12 mouse cellular contexts compared by ENCODE assay signal in the genomic region with DNA sequence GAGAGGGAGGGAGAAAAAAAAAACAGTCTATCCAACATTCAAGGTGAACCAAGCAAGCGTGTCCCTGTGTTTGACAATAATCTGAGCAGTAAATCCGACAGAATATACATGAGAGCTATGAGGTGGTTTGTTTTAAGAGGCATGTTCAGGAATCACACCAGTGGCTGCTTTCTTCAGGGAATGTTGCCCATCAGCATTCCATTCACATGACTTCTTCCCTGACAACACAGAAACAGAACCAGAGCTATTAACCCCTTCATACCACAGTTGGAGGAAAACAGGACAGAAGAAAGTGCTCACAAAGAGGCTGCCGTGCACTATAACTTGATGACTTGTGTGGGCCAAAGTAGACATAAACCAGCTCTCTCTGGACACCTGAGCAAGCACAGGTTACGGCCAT. TPM values are rescaled to one million over a fixed set of nuclear protein-coding genes. Genes with fewer than 3 reads are reported as not detected.
DNase-seq lines count a peak whose midpoint lies in the region; ATAC-seq lines count a peak whose summit lies in the region.
"Had no signal": no experiment of that assay in that cellular context is flagged by ENCODE, and none has a peak within 500 bp of the region (broad histone marks: within the 10 kb centered on the region; RNA-seq: fewer than 3 reads in every experiment).

No protein-coding gene starts in this region.

- no peak overlapping the region for H3K27ac ChIP-seq in kidney, embryonic 14.5 days (ENCODE audit: low read depth, low read length)
- H3K27ac ChIP-seq in intestine, embryonic 15.5 days = no peak overlapping the region
- H3K27ac ChIP-seq in hindbrain, embryonic 11.5 days (ENCODE audit: low read depth, low read length) = no peak overlapping the region

- no peaks in the 10 kb centered on the region for H3K9me3 ChIP-seq in kidney, embryonic 14.5 days (ENCODE audit: control insufficient read depth, low read length)
- no peaks in the 10 kb centered on the region for H3K9me3 ChIP-seq in intestine, embryonic 15.5 days
- H3K9me3 ChIP-seq in hindbrain, embryonic 11.5 days (ENCODE audit: control insufficient read depth, low read length) = no peaks in the 10 kb centered on the region
- H3K9me3 ChIP-seq: G1E had no signal

- intact Hi-C loops in gastrocnemius, postnatal 36 days (cut with DNase I) = no loop called here

- H3K4me1 ChIP-seq in kidney, embryonic 14.5 days (ENCODE audit: control insufficient read depth, insufficient read depth, low read length) = no peaks in the 10 kb centered on the region
- H3K4me1 ChIP-seq in intestine, embryonic 15.5 days (replicated peaks) = peaks cover 5% of the 10 kb centered on the region; the same call in 1 of the 2 replicates
- H3K4me1 ChIP-seq in hindbrain, embryonic 11.5 days (replicated peaks; ENCODE audit: control insufficient read depth, insufficient read depth, low read length) = no peaks in the 10 kb centered on the region

- H3K4me3 ChIP-seq in kidney, embryonic 14.5 days (ENCODE audit: low read length) = no peak overlapping the region
- no peak overlapping the region for H3K4me3 ChIP-seq in intestine, embryonic 15.5 days (replicated peaks)
- H3K4me3 ChIP-seq in hindbrain, embryonic 11.5 days (ENCODE audit: low read depth, low read length) = no peak overlapping the region

- H3K27me3 ChIP-seq in kidney, embryonic 14.5 days (ENCODE audit: control insufficient read depth, insufficient read depth, low read length) = no peaks in the 10 kb centered on the region
- H3K27me3 ChIP-seq in intestine, embryonic 15.5 days (replicated peaks) = no peaks in the 10 kb centered on the region
- H3K27me3 ChIP-seq in hindbrain, embryonic 11.5 days (ENCODE audit: control insufficient read depth, insufficient read depth, low read length) = no peaks in the 10 kb centered on the region

- no peak for ATAC-seq in kidney, embryonic 14.5 days (ENCODE audit: low FRiP score, low TSS enrichment)
- peak; percentile 55 for ATAC-seq in intestine, embryonic 15.5 days
- no peak for ATAC-seq in hindbrain, embryonic 11.5 days (ENCODE audit: low FRiP score)
- ATAC-seq: hindbrain, embryonic 16.5 days had no signal

- no peak overlapping the region for H3K9ac ChIP-seq in kidney, embryonic 14.5 days (ENCODE audit: low read depth, low read length)
- no peak overlapping the region for H3K9ac ChIP-seq in intestine, embryonic 15.5 days
- H3K9ac ChIP-seq in hindbrain, embryonic 11.5 days (ENCODE audit: low read depth, low read length) = no peak overlapping the region

- no peaks in the 10 kb centered on the region for H3K36me3 ChIP-seq in kidney, embryonic 14.5 days (ENCODE audit: control insufficient read depth, insufficient read depth, low read length)
- H3K36me3 ChIP-seq in intestine, embryonic 15.5 days = no peaks in the 10 kb centered on the region
- no peaks in the 10 kb centered on the region for H3K36me3 ChIP-seq in hindbrain, embryonic 11.5 days (ENCODE audit: control insufficient read depth, insufficient read depth, low read length)
- H3K36me3 ChIP-seq: G1E had no signal

- whole genome bisulfite sequencing in kidney, embryonic 14.5 days = 53% methylated on average over 4 of the region's 4 CpGs
- 29% methylated on average over 4 of the region's 4 CpGs for WGBS in intestine, embryonic 15.5 days
- WGBS in hindbrain, embryonic 11.5 days = 84% methylated on average over 4 of the region's 4 CpGs

- peak; percentile 27 for DNase-seq in embryo, embryonic 10 days (ENCODE audit: low spot score)
- DNase-seq in embryo, embryonic 11 days = no peak
- DNase-seq in kidney, adult 9 months = peak; percentile 36
- DNase-seq in lung, postnatal 25 days (ENCODE audit: low spot score) = peak; percentile 57
- no peak for DNase-seq in gastrocnemius, postnatal 36 days
- no peak for DNase-seq in hindbrain, embryonic 11.5 days (ENCODE audit: low spot score)
- DNase-seq: adrenal gland, adult 8-10 months; cerebellum, postnatal 36 days had no signal

- no peak overlapping the region for H3K4me2 ChIP-seq in kidney, embryonic 14.5 days (replicated peaks; ENCODE audit: low read depth, low read length)
- H3K4me2 ChIP-seq in intestine, embryonic 15.5 days (replicated peaks) = no peak overlapping the region
- no peak overlapping the region for H3K4me2 ChIP-seq in hindbrain, embryonic 11.5 days (replicated peaks; ENCODE audit: low read depth, low read length)

RNA-seq across cellular contexts. Expression of a gene that starts 16.5 kb away (rescaled TPM):
- polyA plus RNA-seq in kidney, embryonic 14.5 days (2014; fragmentation: Nextera tagmentation; extraction: Ambion mirVana) = 26.0 and 35.7 TPM in 2 replicates
- polyA plus RNA-seq in intestine, embryonic 15.5 days (2015; fragmentation: Nextera tagmentation; extraction: Ambion mirVana) = 24.4 and 29.7 TPM in 2 replicates
- total RNA-seq in gastrocnemius, postnatal 36 days (2021) = 10 to 100 TPM in 1 of 2 experiments, 1 to 10 TPM in 1; 7.7 to 10.6 TPM
- 33.5 and 34.2 TPM in 2 replicates for polyA plus RNA-seq in hindbrain, embryonic 11.5 days (2014; fragmentation: Nextera tagmentation; extraction: Ambion mirVana)

RNA-seq across cellular contexts. Expression of a gene that starts 37.1 kb away (rescaled TPM):
- 1.1 and 2.1 TPM in 2 replicates for polyA plus RNA-seq in kidney, embryonic 14.5 days (2014; fragmentation: Nextera tagmentation; extraction: Ambion mirVana)
- polyA plus RNA-seq in intestine, embryonic 15.5 days (2015; fragmentation: Nextera tagmentation; extraction: Ambion mirVana) = 3.6 and 3.9 TPM in 2 replicates
- total RNA-seq in gastrocnemius, postnatal 36 days (2021) = 1 to 10 TPM in 1 of 2 experiments, under 1 TPM in 1; 0.42 to 1.6 TPM
- polyA plus RNA-seq in hindbrain, embryonic 11.5 days (2014; fragmentation: Nextera tagmentation; extraction: Ambion mirVana) = 0.66 and 1.7 TPM in 2 replicates
- polyA plus RNA-seq: G1E had no signal

Comparison
In these comparisons a context has a peak if more than half of its experiments do, and no peak if none do; other contexts are left out.
1. DNase-seq: peak in embryo, embryonic 10 days (single experiment), kidney, adult 9 months (single experiment) and lung, postnatal 25 days (single experiment); none in embryo, embryonic 11 days (single experiment), gastrocnemius, postnatal 36 days (0 of 2) and hindbrain, embryonic 11.5 days (single experiment).